Mouse (Mus musculus) megakaryocyte-erythroid progenitor cell, adult 5-6 weeks (primary cell): ENCODE data around the gene Baz2b. TPM values are rescaled to one million over a fixed set of nuclear protein-coding genes. Genes with fewer than 3 reads are reported as not detected.

Experiments
- ATAC-seq: replicated peaks from 2 replicates; pipeline ENCODE4 v1.8.0; 2016; ENCODE audit warnings: mild to moderate bottlenecking, inconsistent platforms; ENCODE audit not compliant: severe bottlenecking, poor library complexity, low FRiP score, low TSS enrichment
- total RNA-seq, 2 experiments: library from RNA; stranded (forward) in 1 of 2; stranded (reverse) in 1 of 2; fragments of 200-1000, 215-1000 nt in 1 of 2; fragments of >200 nt in 1 of 2; fragmentation: Nextera tagmentation in 1 of 2; gene quantifications; 2 replicates each; pipeline ENCODE4 v1.2.3; 2014 to 2017

Baz2b gene
- total RNA-seq, 2 experiments from 2014 or later = 68.8 to 82.5 TPM

DNA sequence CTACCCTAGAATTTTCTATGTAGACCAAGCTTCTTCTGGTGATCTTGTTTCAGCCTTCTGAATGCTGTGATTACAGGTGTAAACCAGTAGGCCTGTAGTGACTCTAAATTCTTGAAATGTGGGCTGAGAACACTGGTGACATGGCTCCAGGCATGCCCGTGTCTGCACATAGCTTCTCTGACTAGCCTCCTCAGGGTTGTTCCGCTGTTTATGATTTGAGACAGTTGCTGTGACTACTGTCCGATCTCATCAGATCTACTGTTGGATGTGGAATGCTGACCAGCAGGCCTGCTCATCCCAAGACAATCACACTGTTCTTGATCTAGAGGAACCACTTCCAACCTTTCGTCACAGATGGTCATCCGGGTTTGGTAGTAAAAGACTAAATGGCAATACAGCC is 182.5 kb downstream of the Baz2b start:
- no peak for ATAC-seq

DNA sequence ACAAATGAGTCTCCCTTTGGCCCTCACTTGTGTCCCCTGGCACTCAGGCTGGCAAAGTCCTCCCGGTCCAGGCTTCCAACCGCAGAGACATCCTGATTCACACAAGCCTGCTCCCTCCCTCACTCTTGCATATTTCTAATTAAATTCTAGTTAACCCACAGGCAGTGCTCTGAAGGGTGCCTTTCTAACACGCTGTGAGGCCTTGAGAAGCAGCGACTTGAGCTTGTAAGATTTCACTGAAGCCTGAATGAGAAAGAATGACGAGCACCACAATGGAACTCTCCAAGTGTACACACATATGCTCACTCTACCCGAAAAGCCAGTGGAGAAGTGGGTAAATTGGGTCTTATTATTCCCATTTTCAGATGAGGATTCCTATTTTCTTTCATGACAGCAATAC is 183.1 kb downstream of the Baz2b start:
- no peak for ATAC-seq

DNA sequence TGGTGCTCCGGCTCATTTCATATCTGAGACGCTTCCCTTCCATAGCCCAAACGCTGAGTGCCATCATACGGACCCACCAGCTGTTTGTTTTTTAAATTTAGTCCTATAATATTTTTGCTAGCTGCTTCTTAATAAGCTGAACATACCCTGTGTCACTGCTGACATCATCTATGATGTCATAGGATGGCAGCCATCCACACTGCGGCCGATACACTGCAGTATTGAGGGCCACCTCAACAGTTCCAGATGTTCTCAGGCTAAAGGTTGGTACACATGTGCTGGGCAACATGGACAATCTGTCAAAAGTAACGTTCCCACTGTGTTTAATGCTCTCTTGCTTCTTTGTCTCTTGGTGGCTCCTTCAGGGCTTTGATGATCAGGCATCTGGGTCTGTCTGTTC is 185.9 kb downstream of the Baz2b start:
- ATAC-seq = no peak

DNA sequence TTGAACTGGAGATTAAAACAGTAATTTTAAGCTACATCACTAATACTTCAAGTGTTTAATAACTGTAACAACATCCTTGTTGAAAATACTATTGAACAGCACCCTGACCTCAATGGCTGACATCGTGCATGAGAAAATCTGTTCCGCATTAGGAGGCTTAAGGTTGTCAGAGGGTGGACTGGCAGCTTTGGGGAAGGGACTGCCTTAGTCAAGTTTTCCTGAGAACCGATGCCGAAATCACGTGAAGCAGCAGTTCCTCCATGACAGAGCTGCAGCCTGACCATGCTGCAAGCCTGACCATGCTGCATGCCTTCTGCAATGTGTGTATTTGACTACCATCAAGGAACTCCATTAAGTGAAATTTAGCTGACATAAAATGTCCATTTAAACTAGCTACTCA is 188.1 kb downstream of the Baz2b start:
- no peak for ATAC-seq

DNA sequence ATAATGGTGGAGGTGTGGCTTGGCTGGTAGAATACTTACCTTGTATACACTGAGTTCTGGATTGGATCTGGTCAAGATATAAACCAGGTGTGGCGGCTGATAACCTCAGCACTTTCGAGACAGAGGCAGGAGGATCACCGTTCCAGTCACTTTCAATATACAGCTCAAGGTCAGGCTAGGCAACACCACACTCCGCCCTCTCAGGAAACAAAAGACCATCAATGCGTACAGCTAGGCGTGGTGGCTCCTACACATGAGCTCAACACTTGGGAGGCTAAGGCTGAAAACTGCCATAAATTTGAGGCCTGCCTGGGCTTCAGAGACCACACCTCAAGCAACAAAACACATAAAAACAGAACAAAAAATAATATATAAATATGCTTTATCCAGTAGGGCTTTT is 188.5 kb downstream of the Baz2b start:
- no peak for ATAC-seq

GRCm38 (mm10) chr2:60019546-60020250 is 189.9 kb downstream of the Baz2b start:
- no peak for ATAC-seq

DNA sequence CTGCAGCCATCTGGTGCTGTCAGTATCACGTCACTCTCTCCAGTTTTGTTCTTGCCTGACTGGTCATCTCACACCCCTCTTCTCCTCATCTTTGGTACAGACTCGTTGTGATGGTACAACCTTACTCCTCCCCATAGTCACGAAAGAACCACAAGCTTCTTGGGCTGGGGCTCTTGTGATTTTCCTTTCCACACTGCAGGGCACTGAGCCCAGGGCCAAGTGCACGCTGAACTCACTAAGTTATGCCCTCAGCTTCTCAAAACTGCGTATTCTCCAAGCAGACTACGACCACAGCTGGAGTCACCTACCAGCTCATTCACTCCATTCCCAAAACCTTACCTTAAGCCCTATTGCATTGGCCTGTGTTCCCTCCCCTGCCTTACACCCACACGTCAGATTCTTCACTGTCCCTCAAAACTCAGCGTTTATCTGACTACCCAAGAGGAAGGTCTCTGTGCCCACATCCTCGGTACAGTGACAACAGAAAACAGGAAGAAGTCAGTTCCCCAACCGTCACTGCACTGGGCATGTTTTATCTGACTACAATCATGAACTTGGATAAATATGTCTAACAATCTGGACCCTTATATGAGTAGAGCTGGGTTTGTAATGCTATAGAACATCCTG is 190.7 kb downstream of the Baz2b start:
- peak; percentile 66 for ATAC-seq

DNA sequence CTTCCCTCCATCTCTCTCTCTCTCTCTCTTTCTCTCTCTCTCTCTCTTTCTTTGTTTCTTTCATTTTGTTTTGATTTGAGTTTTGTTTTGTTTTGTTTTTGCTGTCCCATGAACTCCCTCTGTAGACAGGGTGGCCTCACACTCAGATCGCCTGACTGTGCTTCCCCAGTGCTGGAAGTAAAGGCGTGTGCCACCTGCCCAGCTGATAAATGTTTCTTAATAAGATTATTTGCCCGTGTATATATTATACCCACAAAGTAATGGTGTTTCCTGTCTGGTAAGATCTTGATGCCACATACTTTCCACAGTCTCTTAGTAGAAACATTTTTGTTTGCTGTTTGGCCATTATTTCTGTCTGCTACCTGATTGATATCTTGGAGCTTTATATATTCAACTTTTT is 198.1 kb downstream of the Baz2b start:
- 0 out of 2 replicates have a peak, but pooled peaks have one; percentile 34 for ATAC-seq

GRCm38 (mm10) chr2:60003665-60004045 is 206.0 kb downstream of the Baz2b start:
- ATAC-seq = peak; percentile 54

- peak; percentile 77 for ATAC-seq
Measured at GRCm38 (mm10) chr2:60003038-60003664, 206.5 kb downstream of the Baz2b start.

DNA sequence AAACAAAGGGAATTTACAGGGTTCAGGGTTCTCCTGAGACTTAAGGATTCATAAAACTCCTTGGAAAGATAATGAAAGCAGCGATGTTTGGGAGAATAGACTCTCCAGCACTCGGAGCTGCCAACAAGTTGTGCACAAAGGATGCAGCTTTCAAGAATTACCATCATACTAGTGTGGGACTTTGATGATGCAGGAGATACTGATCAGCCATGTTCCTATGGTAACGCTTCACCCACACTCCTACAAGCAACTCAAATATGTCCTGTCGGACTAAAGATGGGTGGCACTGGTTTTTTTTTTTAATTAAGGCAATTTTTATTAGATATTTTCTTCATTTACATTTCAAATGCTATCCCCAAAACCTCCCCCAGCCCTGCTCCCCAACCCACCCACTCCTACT is 209.4 kb downstream of the Baz2b start:
- no peak for ATAC-seq

DNA sequence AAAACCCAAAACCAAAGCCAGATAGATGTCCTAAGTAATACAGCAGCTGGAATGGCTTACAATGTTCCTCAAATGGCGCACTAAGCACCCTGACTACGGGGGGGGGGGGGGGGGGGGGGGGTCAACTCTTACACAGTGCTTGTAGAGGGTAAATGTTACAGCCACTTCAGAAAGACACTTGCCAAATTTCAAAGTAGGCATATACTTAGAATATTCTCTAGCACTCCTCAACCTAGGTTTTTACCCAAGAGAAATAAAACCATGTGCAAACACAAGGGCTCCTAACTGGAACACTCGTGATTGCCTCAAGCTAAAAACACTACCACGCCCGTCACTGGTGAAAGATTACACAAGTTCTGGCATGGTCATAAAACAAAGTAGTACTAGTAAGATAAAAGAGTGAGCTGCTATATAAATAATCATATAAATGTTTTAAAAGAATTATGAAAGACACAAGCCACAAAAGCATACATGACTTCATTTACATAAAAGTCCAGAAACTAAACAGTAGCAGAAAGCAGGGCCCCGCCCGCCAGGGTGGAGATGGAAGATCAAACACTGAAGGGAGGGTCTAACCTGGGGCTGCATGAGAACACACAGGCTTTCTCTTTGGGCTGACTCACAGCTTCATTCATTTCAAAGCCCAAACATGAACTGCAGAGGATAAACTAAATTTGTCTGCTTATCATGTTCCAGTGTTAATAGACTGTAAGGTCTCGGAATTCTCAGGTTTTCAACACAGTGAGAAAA is 212.0 kb downstream of the Baz2b start:
- peak; percentile 63 for ATAC-seq

- no peak for ATAC-seq
Measured at GRCm38 (mm10) chr2:59996911-59997310, 212.7 kb downstream of the Baz2b start.

- no peak for ATAC-seq
Measured at GRCm38 (mm10) chr2:59993190-59993535, 216.5 kb downstream of the Baz2b start.

GRCm38 (mm10) chr2:59992488-59993189 is 217.0 kb downstream of the Baz2b start:
- ATAC-seq = no peak

GRCm38 (mm10) chr2:59991775-59992174 is 217.9 kb downstream of the Baz2b start:
- no peak for ATAC-seq

- no peak for ATAC-seq
Measured at GRCm38 (mm10) chr2:59987521-59987920, 222.1 kb downstream of the Baz2b start.

- ATAC-seq = no peak
Measured at GRCm38 (mm10) chr2:59979488-59980220, 230.0 kb downstream of the Baz2b start.

DNA sequence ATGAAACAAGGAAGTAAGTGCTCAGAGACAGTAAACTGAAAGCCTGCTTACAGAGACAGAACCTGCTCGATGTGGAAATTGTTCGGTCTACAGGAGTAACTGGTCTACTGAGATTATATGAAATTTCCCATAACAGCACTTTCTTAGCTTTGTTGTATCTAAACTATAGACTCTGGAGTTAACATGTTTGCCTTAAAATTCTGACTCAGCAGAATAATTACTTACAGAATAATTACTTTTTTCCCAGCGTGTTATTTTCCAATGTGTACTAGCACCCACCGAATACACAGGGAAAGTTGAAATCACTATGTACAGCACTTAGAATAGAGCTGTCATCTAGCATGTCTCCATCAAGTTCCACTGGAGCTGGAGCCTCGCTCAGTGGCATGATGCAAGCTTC is 233.0 kb downstream of the Baz2b start:
- ATAC-seq = no peak
